Mouse (Mus musculus): ENCODE measurements around the gene C1ql2. TPM values are rescaled to one million over a fixed set of nuclear protein-coding genes. Genes with fewer than 3 reads are reported as not detected.

C1ql2 gene
- polyA plus RNA-seq, 1 experiment, result not detected

DNA sequence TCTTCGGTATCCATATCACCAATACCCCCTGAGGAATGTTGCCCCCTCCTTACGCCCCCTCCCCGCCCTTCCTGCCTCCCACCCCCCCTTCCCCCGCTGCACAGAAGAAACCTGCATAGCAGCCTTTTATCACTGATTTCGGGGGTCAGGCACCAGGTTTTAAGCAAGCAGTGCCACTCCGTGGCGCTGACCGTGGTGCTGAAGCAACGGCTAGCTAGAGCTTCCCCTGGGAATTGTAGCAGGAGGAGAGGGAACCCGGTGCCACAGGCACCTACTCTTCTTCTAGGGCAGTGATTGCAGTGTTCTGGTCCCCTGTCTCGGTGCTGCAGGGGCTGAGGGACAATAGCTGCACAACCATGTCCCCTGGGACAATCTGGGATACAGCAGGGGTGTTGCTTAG is 50.0 kb downstream of the C1ql2 start:
- H3ac ChIP-seq (ENCODE audit: control insufficient read depth, insufficient read length), result no peak overlapping the region
- peaks cover 5% of the 10 kb centered on the region for H3K27me3 ChIP-seq (ENCODE audit: control insufficient read depth, insufficient read depth, insufficient read length)
- H3K4me3 ChIP-seq, result no peak overlapping the region
- TF ChIP-seq SRF (IDR thresholded peaks at IDR 0.05; ENCODE audit: control insufficient read depth, insufficient read length, low read depth) (no peak), MYOG (IDR thresholded peaks at IDR 0.05; ENCODE audit: control insufficient read depth in 1 of 3, insufficient read depth in 1 of 3, insufficient read length in 2 of 3, low read depth in 2 of 3) (no peak), USF1 (IDR thresholded peaks at IDR 0.05; ENCODE audit: low read depth) (no peak), CEBPB (IDR thresholded peaks at IDR 0.05; ENCODE audit: insufficient read depth, poor library complexity, severe bottlenecking) (no peak), MAX (IDR thresholded peaks at IDR 0.05; ENCODE audit: low read depth) (no peak), E2F4 (IDR thresholded peaks at IDR 0.05; ENCODE audit: insufficient read depth) (no peak)
- no peaks in the 10 kb centered on the region for H3K36me3 ChIP-seq (ENCODE audit: control insufficient read depth, insufficient read depth)
- no peak overlapping the region for H3K4me2 ChIP-seq (ENCODE audit: low read depth)
- H3K79me2 ChIP-seq (ENCODE audit: control insufficient read depth, insufficient read depth), result no peaks in the 10 kb centered on the region

Other genes starting within 250 kb of the C1ql2 start
- 698 TPM for gene Dbi, start 219.5 kb upstream of the C1ql2 start, polyA plus RNA-seq (2012; fragmentation: generic; extraction: Trizol)
- gene 3110009E18Rik, start 219.4 kb upstream of the C1ql2 start, polyA plus RNA-seq (2012; fragmentation: generic; extraction: Trizol), result 18.2 TPM
- 33.7 TPM for gene Steap3, start 67.9 kb upstream of the C1ql2 start, polyA plus RNA-seq (2012; fragmentation: generic; extraction: Trizol)
- gene Marco, start 164.4 kb downstream of the C1ql2 start, polyA plus RNA-seq (2012; fragmentation: generic; extraction: Trizol), result not detected